Mouse (Mus musculus) neural tube, postnatal 0 days (tissue): ENCODE measurements around the gene Phgr1. TPM values are rescaled to one million over a fixed set of nuclear protein-coding genes. Genes with fewer than 3 reads are reported as not detected.

Experiments
- polyA plus RNA-seq: library from polyadenylated mRNA; unstranded; fragments of >200 nt; fragmentation: Nextera tagmentation; extraction: Ambion mirVana; gene quantifications from 2 replicates; pipeline ENCODE4 v1.2.1, GENCODE M21; 2015

Gene Phgr1
- polyA plus RNA-seq, result not detected in 2 replicates

DNA sequence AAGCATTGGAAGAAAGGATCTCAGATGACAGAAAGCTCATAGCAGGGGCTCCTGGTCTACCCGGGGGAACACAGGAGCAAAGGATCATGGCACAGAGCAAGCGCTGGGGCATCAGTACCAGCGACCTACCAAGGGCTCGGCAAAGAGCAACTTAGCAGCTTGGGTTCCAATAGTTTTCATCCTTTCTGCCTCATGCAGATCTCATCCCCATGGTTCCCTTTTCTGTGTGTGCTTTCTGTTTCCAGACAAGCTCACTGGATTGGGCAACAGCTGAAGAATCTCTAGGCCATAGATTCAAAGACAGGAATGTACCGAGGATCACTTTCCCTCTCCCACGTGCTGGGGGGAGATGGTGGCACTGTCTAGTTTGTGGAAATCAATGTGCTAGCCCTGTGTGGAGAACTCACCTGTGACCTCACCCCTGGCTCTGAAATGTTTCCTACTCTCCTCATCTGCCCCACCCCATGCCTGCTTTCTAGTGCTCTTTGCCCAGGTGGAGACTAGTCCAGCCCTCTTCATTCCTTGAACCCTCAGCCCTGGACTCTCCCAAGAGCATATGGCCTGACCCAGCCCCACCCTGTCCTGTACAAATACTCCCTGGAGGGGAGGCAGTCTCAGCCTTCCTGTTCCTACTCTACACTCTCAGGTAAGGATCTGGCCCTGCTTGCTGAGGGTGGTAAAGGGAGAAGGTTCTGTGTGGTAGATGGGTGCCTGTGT lies at the start of gene Phgr1:
Phgr1 (plus strand) TSS at position 612 of the 717 bp plus-strand sequence.

GRCm38 (mm10) chr2:118728337-118728736 lies 44.2 kb upstream of the Phgr1 start, which contains the start of gene Plcb2:
Gene Plcb2, minus strand, starts transcription at chr2:118728438.

DNA sequence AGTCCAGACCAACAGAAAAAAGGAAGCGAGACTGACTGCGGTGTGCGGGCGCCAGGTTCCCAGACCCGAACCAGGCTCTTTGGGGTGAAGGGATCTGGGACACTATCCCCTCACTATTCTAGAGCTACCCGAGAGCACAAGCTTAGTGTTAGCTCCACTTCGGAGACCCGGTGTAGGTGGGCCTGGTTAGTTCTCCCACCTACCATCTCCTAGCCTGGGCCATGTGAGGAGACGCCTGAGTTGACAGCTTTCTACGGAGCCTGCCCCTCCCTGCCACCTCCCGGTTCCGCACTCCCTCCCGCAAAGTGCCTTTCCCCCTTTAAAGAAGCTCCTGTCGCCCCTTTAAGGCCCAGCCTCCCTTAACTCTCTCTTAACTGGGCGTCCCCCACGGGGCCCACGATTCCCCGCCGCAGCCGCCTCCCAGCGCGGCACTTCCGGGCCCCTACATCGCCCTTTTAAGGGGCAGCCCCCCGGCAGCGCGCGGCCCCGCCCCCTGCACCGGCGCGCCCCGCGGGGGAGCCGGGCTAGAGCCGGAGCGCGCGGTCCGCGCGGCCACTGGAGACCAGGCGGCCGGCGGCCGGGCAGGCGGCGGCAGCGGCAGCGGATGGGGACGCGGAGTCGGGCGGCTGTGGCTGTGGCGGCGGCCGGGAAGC lies 27.2 kb upstream of the Phgr1 start, which contains the start of gene Inafm2:
Inafm2 (plus strand) TSS at position 527 of the 653 bp plus-strand sequence.

DNA sequence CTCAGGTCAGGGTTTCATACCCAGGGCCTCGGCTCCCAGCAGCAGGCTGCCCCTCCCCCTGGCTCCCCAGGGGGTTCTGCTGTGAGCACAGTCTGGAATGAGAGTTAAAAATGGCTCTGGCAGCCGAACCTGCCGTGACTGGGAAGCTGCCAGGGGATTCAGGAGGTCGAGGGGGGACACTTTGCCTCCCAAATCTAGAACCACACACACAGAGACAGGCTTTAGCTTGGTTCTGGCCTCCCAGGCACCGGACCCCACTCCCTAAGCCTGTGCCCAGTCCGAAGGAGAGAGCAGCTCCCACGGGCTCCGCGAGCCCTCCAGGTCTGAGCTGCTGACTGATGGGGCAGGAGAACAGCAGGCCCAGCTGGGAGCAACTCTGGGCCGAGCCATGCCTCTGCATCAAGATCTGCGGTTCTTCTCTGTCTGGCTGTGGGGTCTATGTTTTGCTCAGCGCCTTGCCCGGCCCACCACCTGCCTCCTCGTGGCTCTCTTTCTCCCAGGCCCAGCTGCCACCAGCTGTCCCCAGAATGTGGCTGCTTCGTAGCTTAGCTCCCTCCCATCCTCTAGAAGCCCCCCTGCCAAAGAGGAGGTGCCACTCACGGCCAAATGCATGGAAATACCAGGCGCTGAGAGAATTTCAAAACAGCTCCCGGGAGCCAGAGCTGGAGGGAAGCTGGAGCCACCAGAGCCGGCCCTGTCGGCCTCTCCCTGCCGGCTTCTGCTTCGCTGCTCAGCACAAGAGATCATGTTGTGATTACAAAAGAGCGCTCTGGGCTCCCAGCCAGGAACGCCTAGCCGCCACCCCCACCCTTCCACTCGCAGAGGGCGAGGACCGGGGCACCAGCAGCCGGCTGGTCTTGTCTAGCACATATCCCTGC lies 10.4 kb upstream of the Phgr1 start, which contains the start of gene Ccdc9b:
Ccdc9b (minus strand) TSS at position 756 of the 878 bp plus-strand sequence.

DNA sequence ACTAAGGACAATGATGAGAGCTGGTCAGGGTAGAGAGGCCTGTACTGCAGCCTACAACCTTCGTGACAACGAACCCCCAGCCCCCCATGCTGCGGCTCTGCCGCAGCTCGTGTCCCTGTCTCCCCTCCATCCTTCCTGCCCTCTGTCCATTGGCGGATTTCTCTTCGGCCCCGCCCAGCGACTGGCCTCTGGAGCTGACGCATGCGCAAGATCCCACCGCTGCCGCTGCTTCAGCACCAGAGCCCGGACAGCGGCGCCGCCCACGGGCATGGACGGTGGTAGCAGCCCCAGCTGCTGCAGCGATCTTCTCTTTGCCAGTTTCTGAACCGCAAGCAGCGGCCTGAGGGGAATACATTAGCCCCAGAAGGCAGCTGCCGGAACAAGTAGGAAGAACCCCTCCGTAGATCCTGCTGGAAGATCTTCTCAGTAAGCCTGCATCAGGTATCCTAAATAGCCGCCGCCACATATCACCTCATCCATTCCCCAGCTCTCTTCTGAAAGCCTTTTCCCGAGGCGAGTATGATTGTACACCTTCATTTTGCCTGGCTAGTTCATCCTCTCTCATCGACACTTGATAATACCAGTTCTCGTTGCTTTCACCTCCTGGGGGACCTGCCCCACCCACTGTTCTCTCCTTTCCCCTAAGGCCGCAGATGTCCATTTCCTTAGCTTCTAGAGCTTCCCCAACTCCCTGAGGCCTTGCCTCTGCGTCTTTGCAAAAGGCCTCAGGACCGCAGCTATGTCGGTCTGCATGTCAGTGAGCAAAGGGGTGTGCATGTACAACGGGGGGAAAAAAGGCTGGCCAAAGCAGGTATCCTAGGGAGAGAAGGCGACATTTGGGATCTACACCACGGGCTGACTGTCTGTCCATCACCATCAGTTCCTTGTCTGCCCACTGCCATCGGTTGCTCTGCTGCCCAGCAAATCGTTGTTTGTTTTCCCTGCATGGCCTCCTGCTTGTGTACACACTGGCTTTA lies 7.2 kb downstream of the Phgr1 start, which contains the start of gene Disp2:
Disp2 (plus strand) TSS at position 216 of the 977 bp plus-strand sequence.

GRCm38 (mm10) chr2:118813981-118814836 lies 41.6 kb downstream of the Phgr1 start, which contains the start of gene Knstrn:
Gene Knstrn, plus strand, starts transcription at chr2:118814003.

Other genes with a start within 250 kb of the Phgr1 start
- 1.0 and 1.4 TPM in 2 replicates for gene Bmf, start 223.1 kb upstream of the Phgr1 start, polyA plus RNA-seq
- 3.6 and 4.9 TPM in 2 replicates for gene Bub1b, start 174.6 kb upstream of the Phgr1 start, polyA plus RNA-seq
- 42.7 and 53.9 TPM in 2 replicates for gene Pak6, start 109.5 kb upstream of the Phgr1 start, polyA plus RNA-seq
- not detected in 2 replicates for gene Ankrd63, start 68.8 kb upstream of the Phgr1 start, polyA plus RNA-seq
- 0.79 and 0.81 TPM in 2 replicates for gene Plcb2, start 44.3 kb upstream of the Phgr1 start, polyA plus RNA-seq
- 19.2 and 20.5 TPM in 2 replicates for gene Inafm2, start 27.0 kb upstream of the Phgr1 start, polyA plus RNA-seq
- gene Ccdc9b, start 10.1 kb upstream of the Phgr1 start, polyA plus RNA-seq, result 0.88 and 0.92 TPM in 2 replicates
- 83.1 and 84.1 TPM in 2 replicates for gene Disp2, start 7.0 kb downstream of the Phgr1 start, polyA plus RNA-seq
- 7.9 and 9.6 TPM in 2 replicates for gene Knstrn, start 41.2 kb downstream of the Phgr1 start, polyA plus RNA-seq
- 63.3 and 69.3 TPM in 2 replicates for gene Ivd, start 89.2 kb downstream of the Phgr1 start, polyA plus RNA-seq
- 6.7 and 6.8 TPM in 2 replicates for gene Bahd1, start 127.6 kb downstream of the Phgr1 start, polyA plus RNA-seq
- gene Chst14, start 153.7 kb downstream of the Phgr1 start, polyA plus RNA-seq, result 5.2 and 6.4 TPM in 2 replicates